Mouse (Mus musculus) E14TG2a.4 (cell line): ENCODE measurements around the gene Fbxw9.
A peak's percentile ranks its signal among the peaks of the same experiment; 100 is the strongest.

ENCODE experiments used
- H3K27me3 ChIP-seq: 2 replicates; pipeline ENCODE4 v1.6.1; 2014; ENCODE audit warnings: low read length, control low read depth; ENCODE audit not compliant: insufficient read depth
- H3K36me3 ChIP-seq: 2 replicates; pipeline ENCODE4 v1.6.1; 2014; ENCODE audit warnings: low read length, control low read depth; ENCODE audit not compliant: insufficient read depth
- H3K4me1 ChIP-seq: replicated peaks from 2 replicates; pipeline ENCODE4 v1.6.1; 2014; ENCODE audit warnings: low read depth, low read length, control low read depth
- H3K4me3 ChIP-seq: replicated peaks from 2 replicates; pipeline ENCODE4 v1.5.1; 2014; ENCODE audit warnings: mild to moderate bottlenecking, low read length
- H3K9me3 ChIP-seq: 2 replicates; pipeline ENCODE4 v1.6.1; 2014; ENCODE audit warnings: low read length, control low read depth
- CTCF ChIP-seq: conservative IDR thresholded peaks from 2 replicates; pipeline ENCODE4 v1.5.1; 2014; ENCODE audit warnings: low read length
- NANOG ChIP-seq: IDR thresholded peaks from 2 replicates; pipeline ENCODE4 v1.6.1; 2014; ENCODE audit warnings: borderline replicate concordance, low read length, mixed read lengths
- POU5F1 ChIP-seq: IDR thresholded peaks from 2 replicates; pipeline ENCODE4 v1.6.1; 2014; ENCODE audit warnings: low read length, borderline replicate concordance

Fbxw9 gene

GRCm38 (mm10) chr8:85059879-85060616, at the start of gene Fbxw9:
Gene Fbxw9, plus strand, starts transcription at chr8:85060055.
- Histone ChIP-seq H3K4me3 (peak within 1 kb of the TSS; percentile 97), H3K27me3 (no peaks in the 10 kb centered on the region), H3K36me3 (peaks cover 66% of the 10 kb centered on the region), H3K9me3 (no peaks in the 10 kb centered on the region), H3K4me1 (peaks cover 61% of the 10 kb centered on the region)
- TF ChIP-seq POU5F1 (no peak), NANOG (no peak), CTCF (no peak)

- H3K36me3 ChIP-seq, result no peaks in the 10 kb centered on the region
Measured at GRCm38 (mm10) chr8:85011242-85011641, 48.6 kb upstream of the Fbxw9 start.

GRCm38 (mm10) chr8:85013230-85013840, 46.5 kb upstream of the Fbxw9 start:
- H3K9me3 ChIP-seq, result no peaks in the 10 kb centered on the region
- H3K36me3 ChIP-seq, result peaks cover 16% of the 10 kb centered on the region
- H3K4me3 ChIP-seq, result peak overlapping the region; percentile 72
- peaks cover 50% of the 10 kb centered on the region for H3K27me3 ChIP-seq
- peaks cover 61% of the 10 kb centered on the region for H3K4me1 ChIP-seq
- TF ChIP-seq POU5F1 (no peak), NANOG (no peak), CTCF (peak; percentile 90)

More at GRCm38 (mm10) chr8:85011242-85011641, 48.6 kb upstream of the Fbxw9 start:
- TF ChIP-seq CTCF, result no peak
- TF ChIP-seq NANOG, result no peak
- no peak for TF ChIP-seq POU5F1
- 0 out of 2 replicates have a peak overlapping the region, but pooled peaks have one; percentile 13 for H3K4me3 ChIP-seq
- H3K27me3 ChIP-seq, result peaks cover 57% of the 10 kb centered on the region
- peaks cover 52% of the 10 kb centered on the region for H3K4me1 ChIP-seq
- H3K9me3 ChIP-seq, result no peaks in the 10 kb centered on the region

- Histone ChIP-seq H3K36me3 (peaks cover 27% of the 10 kb centered on the region), H3K4me1 (peaks cover 63% of the 10 kb centered on the region), H3K27me3 (peaks cover 43% of the 10 kb centered on the region), H3K9me3 (no peaks in the 10 kb centered on the region), H3K4me3 (peak within 1 kb of the TSS; percentile 72)
- TF ChIP-seq POU5F1, result no peak
- no peak for TF ChIP-seq CTCF
- TF ChIP-seq NANOG, result no peak
Measured at GRCm38 (mm10) chr8:85014431-85014830, 45.4 kb upstream of the Fbxw9 start, which contains the start of gene Best2. Gene Best2, minus strand, starts transcription at chr8:85014531.

- peaks cover 50% of the 10 kb centered on the region for H3K36me3 ChIP-seq
- H3K4me1 ChIP-seq, result peaks cover 71% of the 10 kb centered on the region
- TF ChIP-seq POU5F1 (no peak), CTCF (no peak), NANOG (no peak)
- H3K27me3 ChIP-seq, result peaks cover 28% of the 10 kb centered on the region
- no peak overlapping the region; the same call in 1 of the 2 replicates for H3K4me3 ChIP-seq
- H3K9me3 ChIP-seq, result no peaks in the 10 kb centered on the region
Measured at GRCm38 (mm10) chr8:85016724-85017123, 43.1 kb upstream of the Fbxw9 start.

- no peak for TF ChIP-seq POU5F1
- TF ChIP-seq NANOG, result no peak
- no peak for TF ChIP-seq CTCF
- Histone ChIP-seq H3K4me1 (peaks cover 75% of the 10 kb centered on the region), H3K9me3 (no peaks in the 10 kb centered on the region), H3K4me3 (no peak overlapping the region), H3K36me3 (peaks cover 55% of the 10 kb centered on the region), H3K27me3 (peaks cover 25% of the 10 kb centered on the region)
Measured at GRCm38 (mm10) chr8:85017209-85017608, 42.6 kb upstream of the Fbxw9 start.

GRCm38 (mm10) chr8:85021514-85022055, 38.3 kb upstream of the Fbxw9 start:
- peak; percentile 32 for TF ChIP-seq CTCF
- TF ChIP-seq POU5F1, result no peak
- Histone ChIP-seq H3K36me3 (peaks cover 75% of the 10 kb centered on the region), H3K9me3 (no peaks in the 10 kb centered on the region), H3K4me3 (peak overlapping the region; percentile 29; the same call in 1 of the 2 replicates), H3K4me1 (peaks cover 84% of the 10 kb centered on the region), H3K27me3 (no peaks in the 10 kb centered on the region)

- no peaks in the 10 kb centered on the region for H3K9me3 ChIP-seq
- TF ChIP-seq NANOG (no peak), POU5F1 (no peak), CTCF (no peak)
- peak overlapping the region; percentile 100 for H3K4me3 ChIP-seq
- H3K36me3 ChIP-seq, result peaks cover 63% of the 10 kb centered on the region
- H3K27me3 ChIP-seq, result no peaks in the 10 kb centered on the region
- H3K4me1 ChIP-seq, result peaks cover 76% of the 10 kb centered on the region
Measured at GRCm38 (mm10) chr8:85023846-85024245, 36.0 kb upstream of the Fbxw9 start.
